Mouse (Mus musculus): Measurements from ENCODE around the gene 4930469K13Rik.

GRCm38 (mm10) chr11:34083795-34084194 is 14.6 kb downstream of the 4930469K13Rik start:
- TF ChIP-seq EP300 (IDR thresholded peaks at IDR 0.05; ENCODE audit: low read depth) (no peak), CTCF (IDR thresholded peaks at IDR 0.05; ENCODE audit: low read depth) (no peak)
